Mouse (Mus musculus) limb, embryonic 11.5 days (tissue): Measurements from ENCODE around the gene Lrba. TPM values are rescaled to one million over a fixed set of nuclear protein-coding genes. Genes with fewer than 3 reads are reported as not detected.

ENCODE experiments used
- ATAC-seq: fragments of 200-750 bp; cut with Nextera tagmentation; 2 replicates; pipeline ENCODE4 v1.8.0; 2017; ENCODE audit warnings: low read depth; ENCODE audit not compliant: insufficient number of reproducible peaks, low FRiP score, low TSS enrichment
- DNase-seq: peaks from one replicate; pipeline ENCODE4 v3.0.0-alpha.2; 2015; ENCODE audit warnings: low spot score
- H3K27ac ChIP-seq: fragments of 300-500 bp; sonication (generic); replicated peaks from 2 replicates; pipeline ENCODE4 v1.5.1; 2014; ENCODE audit warnings: low read depth, mild to moderate bottlenecking, low read length
- H3K27me3 ChIP-seq: fragments of 300-500 bp; sonication (generic); 2 replicates; pipeline ENCODE4 v1.6.1; 2014; ENCODE audit warnings: mild to moderate bottlenecking, low read length, mixed read lengths; ENCODE audit not compliant: control insufficient read depth, insufficient read depth
- H3K36me3 ChIP-seq: fragments of 300-500 bp; sonication (generic); 2 replicates; pipeline ENCODE4 v1.6.1; 2014; ENCODE audit warnings: mild to moderate bottlenecking, low read length, moderate library complexity, mixed read lengths; ENCODE audit not compliant: control insufficient read depth, insufficient read depth
- H3K4me1 ChIP-seq: fragments of 300-500 bp; sonication (generic); 2 replicates; pipeline ENCODE4 v1.6.1; 2014; ENCODE audit warnings: low read length, mixed read lengths; ENCODE audit not compliant: control insufficient read depth, insufficient read depth
- H3K4me2 ChIP-seq: fragments of 300-500 bp; sonication (generic); 2 replicates; pipeline ENCODE4 v1.6.1; 2014; ENCODE audit warnings: low read depth, mild to moderate bottlenecking, moderate library complexity; ENCODE audit not compliant: severe bottlenecking
- H3K4me3 ChIP-seq: fragments of 300-500 bp; sonication (generic); 2 replicates; pipeline ENCODE4 v1.5.1; 2014; ENCODE audit warnings: low read depth, low read length
- H3K9ac ChIP-seq: fragments of 300-500 bp; sonication (generic); 2 replicates; pipeline ENCODE4 v1.6.1; 2014; ENCODE audit warnings: mild to moderate bottlenecking, low read length
- H3K9me3 ChIP-seq: fragments of 300-500 bp; sonication (generic); 2 replicates; pipeline ENCODE4 v1.6.1; 2016; ENCODE audit warnings: low read length; ENCODE audit not compliant: control insufficient read depth
- WGBS: fragments of 180-500 bp; shearing (Covaris S2); extraction: QIAGEN DNeasy Blood & Tissue Kit; methylation state at CpG from one replicate; pipeline ENCODE4 v1.1.7; 2014; 5-methylcytosine and 5-hydroxymethylcytosine counted together
- polyA plus RNA-seq: library from polyadenylated mRNA; unstranded; fragments of >200 nt; fragmentation: Nextera tagmentation; extraction: Ambion mirVana; gene quantifications from 2 replicates; pipeline ENCODE4 v1.2.1, GENCODE M21; 2014

The Lrba gene
- polyA plus RNA-seq, 1 experiment from 2014 or later = 11.9 TPM

DNA sequence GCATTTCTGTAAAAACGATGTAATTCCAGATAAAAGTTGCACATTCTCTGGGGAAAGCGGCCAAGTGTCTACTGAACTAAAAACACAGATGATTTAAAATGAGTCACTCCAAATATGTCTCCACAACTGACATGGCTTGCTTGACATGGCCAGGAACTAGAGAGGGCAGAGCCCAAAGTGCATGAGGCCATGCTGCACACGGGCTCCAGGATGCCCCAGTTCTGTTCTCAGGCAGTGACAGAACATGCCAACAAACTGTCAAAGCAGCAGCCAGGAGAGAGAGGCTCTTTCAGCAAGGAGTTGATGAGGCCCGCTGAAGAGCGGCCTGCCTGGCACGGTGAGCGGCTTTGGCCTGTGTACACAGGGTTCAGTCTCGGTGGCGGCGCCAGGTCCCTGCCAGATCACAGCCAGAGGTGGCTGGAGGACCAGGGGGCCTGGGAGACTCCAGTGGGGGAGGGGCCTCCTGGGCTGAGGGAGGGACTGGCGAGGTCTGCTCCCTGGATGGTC, 562.4 kb downstream of the Lrba start:
- no peak overlapping the region for H3K27ac ChIP-seq
- H3K4me3 ChIP-seq = no peak overlapping the region
- ATAC-seq = no peak
- no peaks in the 10 kb centered on the region for H3K9me3 ChIP-seq
- no peaks in the 10 kb centered on the region for H3K36me3 ChIP-seq
- peaks cover 9% of the 10 kb centered on the region; the same call in 1 of the 2 replicates for H3K4me1 ChIP-seq
- H3K27me3 ChIP-seq = no peaks in the 10 kb centered on the region
- WGBS = 67% methylated on average over 11 of the region's 11 CpGs
- no peak for DNase-seq
- H3K9ac ChIP-seq = peak overlapping the region; percentile 17; the same call in 1 of the 2 replicates
- H3K4me2 ChIP-seq = peak overlapping the region; percentile 20; the same call in 1 of the 2 replicates

GRCm38 (mm10) chr3:86787423-86788123, 563.1 kb downstream of the Lrba start:
- Histone ChIP-seq H3K4me3 (no peak overlapping the region), H3K9me3 (no peaks in the 10 kb centered on the region), H3K27ac (no peak overlapping the region), H3K36me3 (no peaks in the 10 kb centered on the region), H3K4me1 (peaks cover 9% of the 10 kb centered on the region; the same call in 1 of the 2 replicates), H3K4me2 (no peak overlapping the region; the same call in 1 of the 2 replicates), H3K27me3 (no peaks in the 10 kb centered on the region), H3K9ac (no peak overlapping the region)
- ATAC-seq = no peak
- no peak for DNase-seq
- WGBS = 83% methylated on average over 10 of the region's 10 CpGs

- Histone ChIP-seq H3K4me1 (peaks cover 9% of the 10 kb centered on the region; the same call in 1 of the 2 replicates), H3K27ac (no peak overlapping the region)
- 58% methylated on average over 6 of the region's 6 CpGs for WGBS
These were observed 564.2 kb downstream of the Lrba start for GRCm38 (mm10) chr3:86788711-86789110.

DNA sequence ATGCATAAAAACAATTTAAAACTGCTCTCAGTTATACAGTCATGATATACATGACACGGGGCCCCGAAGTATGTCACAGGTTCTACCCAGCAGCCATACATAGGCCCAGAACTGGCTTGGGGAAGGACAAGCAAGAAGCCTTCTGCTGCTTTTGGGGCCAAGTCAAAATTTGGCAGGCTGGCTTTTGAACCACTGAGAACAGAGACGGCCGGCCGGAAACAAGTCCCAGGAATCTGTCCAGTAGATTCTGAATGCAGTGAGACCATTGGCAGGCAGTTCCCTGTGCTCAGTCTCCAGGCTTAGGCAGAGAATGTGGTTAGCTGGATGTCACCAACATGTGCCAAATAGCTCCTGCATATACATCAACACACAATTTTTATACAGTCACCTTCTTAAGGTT, 565.3 kb downstream of the Lrba start:
- WGBS = 93% methylated on average over 5 of the region's 5 CpGs
- DNase-seq (no peak), ATAC-seq (no peak)
- Histone ChIP-seq H3K9me3 (no peaks in the 10 kb centered on the region), H3K27me3 (no peaks in the 10 kb centered on the region), H3K4me3 (no peak overlapping the region), H3K4me2 (no peak overlapping the region), H3K36me3 (no peaks in the 10 kb centered on the region), H3K27ac (no peak overlapping the region), H3K9ac (no peak overlapping the region), H3K4me1 (peaks cover 9% of the 10 kb centered on the region; the same call in 1 of the 2 replicates)

More at GRCm38 (mm10) chr3:86788711-86789110, 564.2 kb downstream of the Lrba start:
- no peaks in the 10 kb centered on the region for H3K27me3 ChIP-seq
- H3K36me3 ChIP-seq = no peaks in the 10 kb centered on the region
- no peak overlapping the region for H3K4me2 ChIP-seq
- H3K9ac ChIP-seq = no peak overlapping the region
- no peaks in the 10 kb centered on the region for H3K9me3 ChIP-seq
- ATAC-seq (no peak), DNase-seq (peak; percentile 76)
- H3K4me3 ChIP-seq = no peak overlapping the region

GRCm38 (mm10) chr3:86793264-86793663, 568.8 kb downstream of the Lrba start:
- Histone ChIP-seq H3K9me3 (no peaks in the 10 kb centered on the region), H3K27me3 (no peaks in the 10 kb centered on the region), H3K4me1 (0 out of 2 replicates have a peak, but pooled peaks cover 2% of the 10 kb centered on the region), H3K4me3 (no peak overlapping the region), H3K27ac (no peak overlapping the region), H3K36me3 (no peaks in the 10 kb centered on the region), H3K9ac (no peak overlapping the region), H3K4me2 (no peak overlapping the region)
- DNase-seq (no peak), ATAC-seq (no peak)
- WGBS = 84% methylated on average over 4 of the region's 4 CpGs

GRCm38 (mm10) chr3:86793720-86794191, 569.3 kb downstream of the Lrba start:
- WGBS = 65% methylated on average over 1 of the region's 1 CpGs
- DNase-seq (no peak), ATAC-seq (no peak)
- H3K4me1 ChIP-seq = 0 out of 2 replicates have a peak, but pooled peaks cover 2% of the 10 kb centered on the region
- no peak overlapping the region for H3K9ac ChIP-seq
- H3K27ac ChIP-seq = no peak overlapping the region
- no peak overlapping the region for H3K4me2 ChIP-seq
- no peaks in the 10 kb centered on the region for H3K36me3 ChIP-seq
- no peak overlapping the region for H3K4me3 ChIP-seq
- H3K27me3 ChIP-seq = no peaks in the 10 kb centered on the region
- no peaks in the 10 kb centered on the region for H3K9me3 ChIP-seq

- ATAC-seq = no peak
- DNase-seq = peak; percentile 51
- WGBS = 31% methylated on average over 6 of the region's 6 CpGs
These were observed 572.2 kb downstream of the Lrba start for GRCm38 (mm10) chr3:86796716-86797115.

DNA sequence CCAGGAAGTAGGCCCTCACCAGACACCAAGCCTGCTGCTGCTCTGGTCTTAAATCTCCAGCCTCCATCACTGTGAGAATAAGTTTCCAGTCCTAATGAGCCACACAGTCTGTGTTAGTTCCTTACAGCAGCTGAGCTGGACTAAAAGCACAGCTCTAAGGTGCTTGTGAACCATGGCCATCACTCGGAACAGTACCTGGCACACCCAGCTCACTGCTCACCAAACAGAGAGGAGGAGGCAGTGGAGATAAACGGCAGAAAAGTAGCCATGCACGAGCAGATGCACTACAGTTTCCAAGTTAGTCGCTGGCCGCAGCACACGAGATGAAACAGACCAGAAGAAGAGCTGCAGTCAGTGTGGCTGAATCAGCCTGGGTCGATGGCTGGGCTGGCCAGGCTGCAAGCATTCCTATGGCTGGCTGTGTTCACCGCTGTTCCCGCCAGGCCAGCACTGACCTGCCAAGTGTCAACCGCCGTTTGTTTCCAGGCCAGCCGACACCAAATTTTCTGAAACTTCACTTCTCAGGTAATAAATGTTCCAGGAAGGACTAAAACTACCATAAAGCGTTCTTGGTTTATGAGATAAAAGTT, 573.5 kb downstream of the Lrba start:
- no peak overlapping the region for H3K4me2 ChIP-seq
- no peak overlapping the region for H3K9ac ChIP-seq
- no peak overlapping the region for H3K27ac ChIP-seq
- no peaks in the 10 kb centered on the region for H3K36me3 ChIP-seq
- no peaks in the 10 kb centered on the region for H3K27me3 ChIP-seq
- no peaks in the 10 kb centered on the region for H3K9me3 ChIP-seq
- 81% methylated on average over 13 of the region's 13 CpGs for WGBS
- no peak overlapping the region for H3K4me3 ChIP-seq
- ATAC-seq (no peak), DNase-seq (no peak)
- peaks cover 10% of the 10 kb centered on the region; the same call in 1 of the 2 replicates for H3K4me1 ChIP-seq

More at GRCm38 (mm10) chr3:86796716-86797115, 572.2 kb downstream of the Lrba start:
- no peaks in the 10 kb centered on the region for H3K9me3 ChIP-seq
- no peak overlapping the region for H3K4me2 ChIP-seq
- 0 out of 2 replicates have a peak, but pooled peaks cover 10% of the 10 kb centered on the region for H3K4me1 ChIP-seq
- no peak overlapping the region for H3K27ac ChIP-seq
- H3K36me3 ChIP-seq = no peaks in the 10 kb centered on the region
- no peaks in the 10 kb centered on the region for H3K27me3 ChIP-seq
- H3K4me3 ChIP-seq = no peak overlapping the region
- H3K9ac ChIP-seq = no peak overlapping the region
